Mouse (Mus musculus): ENCODE measurements at regions not wholly inside any gene's neighbourhood (a gene's known extent, or its start where the extent isn't known, plus 50 kb on each side); places are given as distances from the start of the nearest gene placed in this dataset.

GRCm38 (mm10) chr6:95769808-95770207 is 51.2 kb upstream of the Suclg2 start:
- H3K27me3 ChIP-seq: no peaks in the 10 kb centered on the region
- H3K36me3 ChIP-seq (ENCODE audit: poor library complexity, severe bottlenecking): no peaks in the 10 kb centered on the region
- no peak for ATAC-seq
- H3K4me1 ChIP-seq: no peaks in the 10 kb centered on the region
- WGBS: 93% methylated on average over 3 of the region's 3 CpGs
- no peak overlapping the region for H3K4me3 ChIP-seq
- H3K9ac ChIP-seq: no peak overlapping the region
- no peak overlapping the region for H3K4me2 ChIP-seq
- H3K9me3 ChIP-seq (replicated peaks): no peaks in the 10 kb centered on the region
- H3K27ac ChIP-seq: no peak overlapping the region

GRCm38 (mm10) chr6:95801651-95802050 is 83.1 kb upstream of the Suclg2 start:
- Histone ChIP-seq H3K36me3 (ENCODE audit: poor library complexity, severe bottlenecking) (no peaks in the 10 kb centered on the region), H3K9ac (no peak overlapping the region), H3K4me3 (no peak overlapping the region), H3K4me2 (no peak overlapping the region), H3K4me1 (no peaks in the 10 kb centered on the region), H3K27me3 (no peaks in the 10 kb centered on the region), H3K9me3 (replicated peaks) (no peaks in the 10 kb centered on the region), H3K27ac (no peak overlapping the region)
- ATAC-seq: no peak
- WGBS: 89% methylated on average over 6 of the region's 6 CpGs

- H3K27me3 ChIP-seq: no peaks in the 10 kb centered on the region
- H3K4me2 ChIP-seq: no peak overlapping the region
- H3K9ac ChIP-seq: no peak overlapping the region
- no peaks in the 10 kb centered on the region; the same call in 1 of the 2 replicates for H3K9me3 ChIP-seq (replicated peaks)
- no peak for ATAC-seq
- 91% methylated on average over 3 of the region's 3 CpGs for WGBS
- H3K36me3 ChIP-seq (ENCODE audit: poor library complexity, severe bottlenecking): no peaks in the 10 kb centered on the region
- no peak overlapping the region for H3K4me3 ChIP-seq
- no peak overlapping the region for H3K27ac ChIP-seq
- no peaks in the 10 kb centered on the region for H3K4me1 ChIP-seq
Observed at GRCm38 (mm10) chr6:95841502-95841901, 122.9 kb upstream of the Suclg2 start.

GRCm38 (mm10) chr6:95846536-95846935 is 127.9 kb upstream of the Suclg2 start:
- H3K9me3 ChIP-seq (replicated peaks): no peaks in the 10 kb centered on the region; the same call in 1 of the 2 replicates
- no peaks in the 10 kb centered on the region for H3K27me3 ChIP-seq
- no peak for ATAC-seq
- H3K4me1 ChIP-seq: no peaks in the 10 kb centered on the region
- H3K36me3 ChIP-seq (ENCODE audit: poor library complexity, severe bottlenecking): no peaks in the 10 kb centered on the region
- H3K27ac ChIP-seq: no peak overlapping the region
- no peak overlapping the region for H3K9ac ChIP-seq
- no peak overlapping the region for H3K4me2 ChIP-seq
- 76% methylated on average over 1 of the region's 1 CpGs for WGBS
- H3K4me3 ChIP-seq: no peak overlapping the region

GRCm38 (mm10) chr6:95875463-95875862 is 156.9 kb upstream of the Suclg2 start:
- H3K36me3 ChIP-seq (ENCODE audit: poor library complexity, severe bottlenecking): no peaks in the 10 kb centered on the region
- WGBS: 58% methylated on average over 6 of the region's 6 CpGs
- no peak for ATAC-seq
- H3K27ac ChIP-seq: no peak overlapping the region
- H3K9me3 ChIP-seq (replicated peaks): no peaks in the 10 kb centered on the region
- no peak overlapping the region for H3K4me3 ChIP-seq
- no peak overlapping the region for H3K9ac ChIP-seq
- H3K27me3 ChIP-seq: no peaks in the 10 kb centered on the region; the same call in 1 of the 2 replicates
- no peak overlapping the region for H3K4me2 ChIP-seq
- peaks cover 2% of the 10 kb centered on the region; the same call in 1 of the 2 replicates for H3K4me1 ChIP-seq

- ATAC-seq: no peak
- Histone ChIP-seq H3K27ac (no peak overlapping the region), H3K9me3 (replicated peaks) (no peaks in the 10 kb centered on the region), H3K36me3 (ENCODE audit: poor library complexity, severe bottlenecking) (no peaks in the 10 kb centered on the region), H3K4me1 (peaks cover 2% of the 10 kb centered on the region; the same call in 1 of the 2 replicates), H3K4me3 (no peak overlapping the region), H3K27me3 (no peaks in the 10 kb centered on the region; the same call in 1 of the 2 replicates), H3K4me2 (no peak overlapping the region), H3K9ac (no peak overlapping the region)
- 11% methylated on average over 2 of the region's 2 CpGs for WGBS
Observed at GRCm38 (mm10) chr6:95876320-95876719, 157.7 kb upstream of the Suclg2 start.

- no peak for ATAC-seq
- H3K27ac ChIP-seq: no peak overlapping the region
- no peaks in the 10 kb centered on the region for H3K9me3 ChIP-seq (replicated peaks)
Observed at GRCm38 (mm10) chr6:95886645-95887044, 168.0 kb upstream of the Suclg2 start.

GRCm38 (mm10) chr6:95902551-95902950 is 184.0 kb upstream of the Suclg2 start:
- no peak for ATAC-seq
- Histone ChIP-seq H3K27me3 (no peaks in the 10 kb centered on the region), H3K36me3 (ENCODE audit: poor library complexity, severe bottlenecking) (no peaks in the 10 kb centered on the region), H3K4me3 (no peak overlapping the region), H3K4me2 (no peak overlapping the region), H3K27ac (no peak overlapping the region), H3K4me1 (no peaks in the 10 kb centered on the region), H3K9ac (no peak overlapping the region), H3K9me3 (replicated peaks) (peaks cover 5% of the 10 kb centered on the region; the same call in 1 of the 2 replicates)
- WGBS: 76% methylated on average over 2 of the region's 2 CpGs

More at GRCm38 (mm10) chr6:95886645-95887044, 168.0 kb upstream of the Suclg2 start:
- Histone ChIP-seq H3K36me3 (ENCODE audit: poor library complexity, severe bottlenecking) (no peaks in the 10 kb centered on the region), H3K4me1 (no peaks in the 10 kb centered on the region), H3K27me3 (no peaks in the 10 kb centered on the region), H3K4me2 (no peak overlapping the region), H3K4me3 (no peak overlapping the region), H3K9ac (no peak overlapping the region)
- 85% methylated on average over 4 of the region's 4 CpGs for WGBS

- no peaks in the 10 kb centered on the region for H3K36me3 ChIP-seq (ENCODE audit: poor library complexity, severe bottlenecking)
- H3K4me2 ChIP-seq: no peak overlapping the region
- H3K9ac ChIP-seq: no peak overlapping the region
- no peak for ATAC-seq
- H3K27ac ChIP-seq: no peak overlapping the region
- peaks cover 5% of the 10 kb centered on the region; the same call in 1 of the 2 replicates for H3K9me3 ChIP-seq (replicated peaks)
- H3K4me1 ChIP-seq: no peaks in the 10 kb centered on the region
- H3K4me3 ChIP-seq: no peak overlapping the region
- 35% methylated on average over 10 of the region's 10 CpGs for WGBS
- H3K27me3 ChIP-seq: no peaks in the 10 kb centered on the region
Observed at GRCm38 (mm10) chr6:95904085-95904633, 185.6 kb upstream of the Suclg2 start.

GRCm38 (mm10) chr6:95905057-95905456 is 186.5 kb upstream of the Suclg2 start:
- ATAC-seq: no peak
- Histone ChIP-seq H3K4me3 (no peak overlapping the region), H3K27me3 (no peaks in the 10 kb centered on the region), H3K9ac (no peak overlapping the region), H3K4me2 (no peak overlapping the region), H3K4me1 (no peaks in the 10 kb centered on the region), H3K36me3 (ENCODE audit: poor library complexity, severe bottlenecking) (no peaks in the 10 kb centered on the region), H3K27ac (no peak overlapping the region), H3K9me3 (replicated peaks) (peaks cover 5% of the 10 kb centered on the region; the same call in 1 of the 2 replicates)
- 92% methylated on average over 8 of the region's 8 CpGs for WGBS

- WGBS: 76% methylated on average over 3 of the region's 3 CpGs
- ATAC-seq: no peak
Observed at GRCm38 (mm10) chr6:95921737-95922136, 191.2 kb upstream of the Fam19a1 start.

GRCm38 (mm10) chr6:95934561-95934960 is 178.4 kb upstream of the Fam19a1 start:
- Histone ChIP-seq H3K4me3 (no peak overlapping the region), H3K9ac (no peak overlapping the region), H3K27ac (no peak overlapping the region), H3K36me3 (ENCODE audit: poor library complexity, severe bottlenecking) (no peaks in the 10 kb centered on the region), H3K27me3 (no peaks in the 10 kb centered on the region), H3K9me3 (replicated peaks) (no peaks in the 10 kb centered on the region), H3K4me1 (no peaks in the 10 kb centered on the region), H3K4me2 (no peak overlapping the region)
- no peak for ATAC-seq
- 79% methylated on average over 1 of the region's 1 CpGs for WGBS

More at GRCm38 (mm10) chr6:95921737-95922136, 191.2 kb upstream of the Fam19a1 start:
- Histone ChIP-seq H3K9me3 (replicated peaks) (no peaks in the 10 kb centered on the region), H3K27ac (no peak overlapping the region), H3K27me3 (no peaks in the 10 kb centered on the region), H3K9ac (no peak overlapping the region), H3K4me2 (no peak overlapping the region), H3K4me1 (no peaks in the 10 kb centered on the region), H3K4me3 (no peak overlapping the region), H3K36me3 (ENCODE audit: poor library complexity, severe bottlenecking) (no peaks in the 10 kb centered on the region)

- H3K4me2 ChIP-seq: no peak overlapping the region
- no peaks in the 10 kb centered on the region for H3K27me3 ChIP-seq
- no peak overlapping the region for H3K4me3 ChIP-seq
- 70% methylated on average over 2 of the region's 2 CpGs for WGBS
- H3K27ac ChIP-seq: no peak overlapping the region
- H3K9ac ChIP-seq: no peak overlapping the region
- H3K9me3 ChIP-seq (replicated peaks): no peaks in the 10 kb centered on the region
- H3K4me1 ChIP-seq: no peaks in the 10 kb centered on the region
- no peak for ATAC-seq
- H3K36me3 ChIP-seq (ENCODE audit: poor library complexity, severe bottlenecking): no peaks in the 10 kb centered on the region
Observed at GRCm38 (mm10) chr6:95936504-95936903, 176.4 kb upstream of the Fam19a1 start.

Data from forebrain, embryonic 13.5 days (tissue).